Mouse (Mus musculus) frontal cortex, postnatal 14 days (tissue): ENCODE data around the gene Pde11a.
A peak's percentile ranks its signal among the peaks of the same experiment; 100 is the strongest.

ENCODE experiments used
- DNase-seq, 2 experiments: peaks; one replicate each; pipeline ENCODE4 v3.0.0; 2022; ENCODE audit warnings: low spot score in 2 of 2

Pde11a gene

GRCm38 (mm10) chr2:76162822-76163221 lies 175.8 kb downstream of the Pde11a start:
- DNase-seq, result no peak

GRCm38 (mm10) chr2:76158973-76159372 lies 179.6 kb downstream of the Pde11a start:
- DNase-seq, result no peak

GRCm38 (mm10) chr2:76141136-76141535 lies 197.4 kb downstream of the Pde11a start:
- no peak for DNase-seq

GRCm38 (mm10) chr2:76132983-76133382 lies 205.6 kb downstream of the Pde11a start:
- no peak for DNase-seq

GRCm38 (mm10) chr2:76129933-76130627 lies 208.5 kb downstream of the Pde11a start:
- DNase-seq, result no peak

GRCm38 (mm10) chr2:76129058-76129437 lies 209.5 kb downstream of the Pde11a start:
- no peak for DNase-seq

- DNase-seq, result peak in 1 of 2 experiments; percentile 23
Observed at GRCm38 (mm10) chr2:76128105-76129057, 210.2 kb downstream of the Pde11a start.

GRCm38 (mm10) chr2:76126651-76127050 lies 211.9 kb downstream of the Pde11a start:
- DNase-seq, result no peak

GRCm38 (mm10) chr2:76124821-76125220 lies 213.8 kb downstream of the Pde11a start:
- DNase-seq, result peak in 1 of 2 experiments; percentile 20

GRCm38 (mm10) chr2:76122167-76122566 lies 216.4 kb downstream of the Pde11a start:
- DNase-seq, result no peak

- DNase-seq, result no peak
Observed at GRCm38 (mm10) chr2:76119848-76120247, 218.7 kb downstream of the Pde11a start.

- no peak for DNase-seq
Observed at GRCm38 (mm10) chr2:76118491-76118890, 220.1 kb downstream of the Pde11a start.

- DNase-seq, result no peak
Observed at GRCm38 (mm10) chr2:76117219-76117618, 221.4 kb downstream of the Pde11a start.

- DNase-seq, result peak in 1 of 2 experiments; percentile 57
Observed at GRCm38 (mm10) chr2:76115696-76116095, 222.9 kb downstream of the Pde11a start.

GRCm38 (mm10) chr2:76114734-76115133 lies 223.8 kb downstream of the Pde11a start:
- peak in 1 of 2 experiments; percentile 16 for DNase-seq

- DNase-seq, result no peak
Observed at GRCm38 (mm10) chr2:76109653-76110052, 228.9 kb downstream of the Pde11a start.

GRCm38 (mm10) chr2:76101889-76102602 lies 236.5 kb downstream of the Pde11a start:
- DNase-seq, result no peak

- DNase-seq, result no peak
Observed at GRCm38 (mm10) chr2:76100597-76100996, 238.0 kb downstream of the Pde11a start.

- DNase-seq, result no peak
Observed at GRCm38 (mm10) chr2:76099726-76100347, 238.7 kb downstream of the Pde11a start.

- no peak for DNase-seq
Observed at GRCm38 (mm10) chr2:76098381-76098780, 240.2 kb downstream of the Pde11a start.

GRCm38 (mm10) chr2:76097847-76098246 lies 240.7 kb downstream of the Pde11a start:
- no peak for DNase-seq

- DNase-seq, result no peak
Observed at GRCm38 (mm10) chr2:76097284-76097683, 241.3 kb downstream of the Pde11a start.
